Mouse (Mus musculus) intestine, postnatal 0 days (tissue): ENCODE results near the gene 5031439G07Rik. TPM values are rescaled to one million over a fixed set of nuclear protein-coding genes. Genes with fewer than 3 reads are reported as not detected.

Experiments
- ATAC-seq: fragments of 200-750 bp; cut with Nextera tagmentation; 2 replicates; pipeline ENCODE4 v1.8.0; 2017; ENCODE audit warnings: mild to moderate bottlenecking, moderate TSS enrichment, moderate library complexity
- H3K27ac ChIP-seq: fragments of 300-500 bp; sonication (generic); 2 replicates; pipeline ENCODE4 v1.5.1; 2014; ENCODE audit warnings: mild to moderate bottlenecking, low read depth, low read length, moderate library complexity
- H3K27me3 ChIP-seq: fragments of 300-500 bp; sonication (generic); replicated peaks from 2 replicates; pipeline ENCODE4 v1.6.1; 2014; ENCODE audit warnings: low read length, mixed read lengths; ENCODE audit not compliant: control insufficient read depth, insufficient read depth
- H3K36me3 ChIP-seq: fragments of 300-500 bp; sonication (generic); 2 replicates; pipeline ENCODE4 v1.6.1; 2014; ENCODE audit warnings: mild to moderate bottlenecking, moderate library complexity; ENCODE audit not compliant: control insufficient read depth, insufficient read depth
- H3K4me1 ChIP-seq: fragments of 300-500 bp; sonication (generic); replicated peaks from 2 replicates; pipeline ENCODE4 v1.6.1; 2014; ENCODE audit warnings: antibody characterized with exemption, low read length, mixed read lengths; ENCODE audit not compliant: control insufficient read depth, insufficient read depth
- H3K4me2 ChIP-seq: fragments of 300-500 bp; sonication (generic); replicated peaks from 2 replicates; pipeline ENCODE4 v1.6.1; 2014; ENCODE audit warnings: low read depth, mild to moderate bottlenecking, moderate library complexity
- H3K4me3 ChIP-seq: fragments of 300-500 bp; sonication (generic); 2 replicates; pipeline ENCODE4 v1.5.1; 2014; ENCODE audit warnings: low read depth, low read length
- H3K9ac ChIP-seq: fragments of 300-500 bp; sonication (generic); 2 replicates; pipeline ENCODE4 v1.6.1; 2014; ENCODE audit warnings: mild to moderate bottlenecking, low read depth, low read length
- H3K9me3 ChIP-seq: fragments of 300-500 bp; sonication (generic); 2 replicates; pipeline ENCODE4 v1.6.1; 2016; ENCODE audit warnings: mixed run types; ENCODE audit not compliant: control insufficient read depth
- CTCF ChIP-seq: sonication (generic); IDR thresholded peaks from 2 replicates; pipeline ENCODE4 v1.5.1; 2016; ENCODE audit warnings: low read depth, mild to moderate bottlenecking, control low read depth, antibody characterized with exemption, moderate library complexity
- WGBS: fragments of 180-500 bp; shearing (Covaris S2); extraction: QIAGEN DNeasy Blood & Tissue Kit; methylation state at CpG from one replicate; pipeline ENCODE4 v1.1.7; 2014; 5-methylcytosine and 5-hydroxymethylcytosine counted together
- polyA plus RNA-seq: library from polyadenylated mRNA; unstranded; fragments of >200 nt; fragmentation: Nextera tagmentation; extraction: Ambion mirVana; gene quantifications from 2 replicates; pipeline ENCODE4 v1.2.1, GENCODE M21; 2015

The 5031439G07Rik gene
- polyA plus RNA-seq, 1 experiment from 2014 or later = 14.9 TPM

GRCm38 (mm10) chr15:85027740-85028139 is 39.4 kb upstream of the 5031439G07Rik start:
- H3K9me3 ChIP-seq = no peaks in the 10 kb centered on the region
- H3K4me2 ChIP-seq = no peak overlapping the region
- no peak for TF ChIP-seq CTCF
- no peaks in the 10 kb centered on the region for H3K36me3 ChIP-seq
- H3K9ac ChIP-seq = no peak overlapping the region
- H3K27me3 ChIP-seq = no peaks in the 10 kb centered on the region
- peak; percentile 60 for ATAC-seq
- no peak overlapping the region for H3K4me3 ChIP-seq
- WGBS = 32% methylated on average over 4 of the region's 4 CpGs
- H3K4me1 ChIP-seq = no peaks in the 10 kb centered on the region
- H3K27ac ChIP-seq = peak overlapping the region; percentile 21; the same call in 1 of the 2 replicates

- ATAC-seq = no peak
- no peaks in the 10 kb centered on the region for H3K36me3 ChIP-seq
- H3K9me3 ChIP-seq = no peaks in the 10 kb centered on the region
- H3K4me2 ChIP-seq = no peak overlapping the region
- H3K9ac ChIP-seq = no peak overlapping the region
- no peak overlapping the region for H3K4me3 ChIP-seq
- H3K27ac ChIP-seq = no peak overlapping the region
- H3K4me1 ChIP-seq = no peaks in the 10 kb centered on the region
- TF ChIP-seq CTCF = no peak
- WGBS = 81% methylated on average over 4 of the region's 4 CpGs
- H3K27me3 ChIP-seq = no peaks in the 10 kb centered on the region
Measured at GRCm38 (mm10) chr15:85026197-85026596, 37.8 kb upstream of the 5031439G07Rik start.

GRCm38 (mm10) chr15:85022211-85022610 is 33.9 kb upstream of the 5031439G07Rik start:
- Histone ChIP-seq H3K36me3 (no peaks in the 10 kb centered on the region), H3K4me1 (no peaks in the 10 kb centered on the region), H3K9me3 (no peaks in the 10 kb centered on the region), H3K4me2 (no peak overlapping the region), H3K4me3 (no peak overlapping the region), H3K9ac (no peak overlapping the region), H3K27me3 (no peaks in the 10 kb centered on the region), H3K27ac (no peak overlapping the region)
- no peak for TF ChIP-seq CTCF
- no peak for ATAC-seq
- 75% methylated on average over 4 of the region's 4 CpGs for WGBS

GRCm38 (mm10) chr15:85016951-85017664 is 28.8 kb upstream of the 5031439G07Rik start, which contains the start of gene Upk3a:
TSS of gene Upk3a (plus strand) at chr15:85017141.
- no peaks in the 10 kb centered on the region for H3K36me3 ChIP-seq
- no peak within 1 kb of the TSS for H3K27ac ChIP-seq
- H3K4me3 ChIP-seq = no peak within 1 kb of the TSS
- H3K4me2 ChIP-seq = no peak within 1 kb of the TSS; the same call in 1 of the 2 replicates
- WGBS = 8% methylated on average over 21 of the region's 21 CpGs
- peak; percentile 83 for ATAC-seq
- no peaks in the 10 kb centered on the region for H3K27me3 ChIP-seq
- no peaks in the 10 kb centered on the region for H3K4me1 ChIP-seq
- H3K9ac ChIP-seq = no peak within 1 kb of the TSS
- TF ChIP-seq CTCF = no peak
- no peaks in the 10 kb centered on the region for H3K9me3 ChIP-seq

- Histone ChIP-seq H3K4me3 (no peak overlapping the region), H3K9ac (no peak overlapping the region), H3K9me3 (no peaks in the 10 kb centered on the region), H3K4me2 (no peak overlapping the region), H3K4me1 (no peaks in the 10 kb centered on the region), H3K36me3 (no peaks in the 10 kb centered on the region), H3K27ac (no peak overlapping the region), H3K27me3 (no peaks in the 10 kb centered on the region)
- no peak for ATAC-seq
- 82% methylated on average over 11 of the region's 11 CpGs for WGBS
- TF ChIP-seq CTCF = no peak
Measured at GRCm38 (mm10) chr15:85015771-85016170, 27.4 kb upstream of the 5031439G07Rik start.

GRCm38 (mm10) chr15:85012662-85013054 is 24.3 kb upstream of the 5031439G07Rik start:
- H3K4me1 ChIP-seq = no peaks in the 10 kb centered on the region
- peak; percentile 84 for ATAC-seq
- peak overlapping the region; percentile 93 for H3K27ac ChIP-seq
- H3K9me3 ChIP-seq = no peaks in the 10 kb centered on the region
- no peaks in the 10 kb centered on the region for H3K36me3 ChIP-seq
- 0 out of 2 replicates have a peak overlapping the region, but pooled peaks have one; percentile 5 for H3K9ac ChIP-seq
- no peak overlapping the region for H3K4me3 ChIP-seq
- no peaks in the 10 kb centered on the region for H3K27me3 ChIP-seq
- 12% methylated on average over 2 of the region's 2 CpGs for WGBS
- no peak for TF ChIP-seq CTCF
- peak overlapping the region; percentile 35 for H3K4me2 ChIP-seq
